Mouse (Mus musculus) 3134 (cell line): ENCODE measurements at regions not wholly inside any gene's neighbourhood (a gene's known extent, or its start where the extent isn't known, plus 50 kb on each side); places are given as distances from the start of the nearest gene placed in this dataset.
"Not testable (repeated sequence)": the region's sequence is repeated elsewhere in the genome, so short reads cannot be mapped to it uniquely, and the experiment has no call there.

ENCODE experiments used
- DNase-seq: peaks from one replicate; pipeline ENCODE4 v3.0.0-alpha.2; 2011; ENCODE audit warnings: low spot score; ENCODE audit not compliant: insufficient read length; ENCODE audit errors: extremely low read depth

GRCm38 (mm10) chr12:3188734-3189275 lies 121.0 kb downstream of the Rab10 start:
- peak; percentile 63 for DNase-seq

- no peak for DNase-seq
Observed at GRCm38 (mm10) chr12:3188137-3188536, 121.6 kb downstream of the Rab10 start.

GRCm38 (mm10) chr12:3173325-3173724 lies 136.4 kb downstream of the Rab10 start:
- no peak for DNase-seq

GRCm38 (mm10) chr12:3169705-3170287 lies 140.0 kb downstream of the Rab10 start:
- not testable (repeated sequence) for DNase-seq

- not testable (repeated sequence) for DNase-seq
Observed at GRCm38 (mm10) chr12:3161666-3162065, 148.1 kb downstream of the Rab10 start.

- not testable (repeated sequence) for DNase-seq
Observed at GRCm38 (mm10) chr12:3158771-3159170, 151.0 kb downstream of the Rab10 start.

GRCm38 (mm10) chr12:3153705-3154104 lies 156.1 kb downstream of the Rab10 start:
- not testable (repeated sequence) for DNase-seq

GRCm38 (mm10) chr12:3132553-3132952 lies 177.2 kb downstream of the Rab10 start:
- DNase-seq, result not testable (repeated sequence)

GRCm38 (mm10) chr12:3131149-3131751 lies 178.5 kb downstream of the Rab10 start:
- DNase-seq, result not testable (repeated sequence)

GRCm38 (mm10) chr12:3127336-3127735 lies 182.4 kb downstream of the Rab10 start:
- not testable (repeated sequence) for DNase-seq

- DNase-seq, result no peak
Observed at GRCm38 (mm10) chr12:3124036-3124435, 185.7 kb downstream of the Rab10 start.

- DNase-seq, result peak; percentile 91
Observed at GRCm38 (mm10) chr12:3110589-3110988, 199.2 kb downstream of the Rab10 start.

- not testable (repeated sequence) for DNase-seq
Observed at GRCm38 (mm10) chr12:3109671-3110070, 200.1 kb downstream of the Rab10 start.

- not testable (repeated sequence) for DNase-seq
Observed at GRCm38 (mm10) chr12:3101963-3102362, 207.8 kb downstream of the Rab10 start.

- DNase-seq, result not testable (repeated sequence)
Observed at GRCm38 (mm10) chr12:3098175-3098574, 211.6 kb downstream of the Rab10 start.

GRCm38 (mm10) chr12:3094509-3094908 lies 215.3 kb downstream of the Rab10 start:
- no peak for DNase-seq

- DNase-seq, result not testable (repeated sequence)
Observed at GRCm38 (mm10) chr12:3092974-3093373, 216.8 kb downstream of the Rab10 start.

- not testable (repeated sequence) for DNase-seq
Observed at GRCm38 (mm10) chr12:3049546-3049945, 260.2 kb downstream of the Rab10 start.

GRCm38 (mm10) chr12:3018446-3018845 lies 291.3 kb downstream of the Rab10 start:
- not testable (repeated sequence) for DNase-seq

GRCm38 (mm10) chr12:3016777-3017176 lies 293.0 kb downstream of the Rab10 start:
- DNase-seq, result not testable (repeated sequence)
